Mouse (Mus musculus) layer of hippocampus, adult 2 months (tissue): ENCODE results near the gene Sdr42e1. TPM values are rescaled to one million over a fixed set of nuclear protein-coding genes. Genes with fewer than 3 reads are reported as not detected.
A peak's percentile ranks its signal among the peaks of the same experiment; 100 is the strongest.

Experiments used
- DNase-seq, 2 experiments: peaks; one replicate each; pipeline ENCODE4 v3.0.0; 2022; ENCODE audit warnings: low spot score in 2 of 2
- H3K27ac ChIP-seq: fragments of 200-600 bp; 2 replicates; pipeline ENCODE4 v1.8.1; 2022
- H3K4me3 ChIP-seq: fragments of 200-600 bp; 2 replicates; pipeline ENCODE4 v1.8.1; 2022; ENCODE audit warnings: mild to moderate bottlenecking
- CTCF ChIP-seq: fragments of 200-600 bp; conservative IDR thresholded peaks from 2 replicates; pipeline ENCODE4 v1.8.1; 2022; ENCODE audit warnings: antibody characterized with exemption, mild to moderate bottlenecking, moderate library complexity
- total RNA-seq, 2 experiments: library from RNA; stranded (reverse); gene quantifications; 2 replicates each; pipeline ENCODE4 v1.2.3; 2021

Sdr42e1 gene
- total RNA-seq, 2 experiments from 2014 or later, result 5.4 to 5.7 TPM

DNA sequence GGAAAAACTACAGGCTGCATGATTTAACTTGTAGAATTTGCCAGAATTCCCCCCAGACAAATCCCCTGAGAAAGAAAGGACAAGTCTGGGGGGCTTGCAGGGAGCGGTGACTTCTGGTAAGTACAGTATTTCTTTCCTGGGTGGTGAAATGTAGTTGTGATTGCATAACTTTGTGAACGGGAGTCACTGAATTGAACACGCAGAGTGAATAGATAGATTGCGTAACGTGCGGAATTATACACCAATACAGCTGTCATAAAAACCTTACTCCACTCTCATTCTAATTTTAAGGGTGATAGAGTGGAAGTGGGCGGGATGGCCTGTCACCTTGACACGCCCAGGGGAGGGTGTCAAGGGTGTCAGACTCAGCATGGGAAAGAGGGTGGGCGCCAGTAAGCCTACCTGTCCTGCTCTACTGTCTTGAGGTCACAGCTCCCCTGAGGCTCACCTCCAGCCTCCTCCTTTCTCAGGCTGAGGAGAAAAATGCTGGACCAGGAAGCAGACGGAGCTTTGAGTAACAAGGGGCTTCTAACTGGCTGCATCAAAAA lies 10.5 kb upstream of the Sdr42e1 start:
- TF ChIP-seq CTCF, result no peak
- DNase-seq, result no peak
- Histone ChIP-seq H3K4me3 (no peak overlapping the region), H3K27ac (no peak overlapping the region)

DNA sequence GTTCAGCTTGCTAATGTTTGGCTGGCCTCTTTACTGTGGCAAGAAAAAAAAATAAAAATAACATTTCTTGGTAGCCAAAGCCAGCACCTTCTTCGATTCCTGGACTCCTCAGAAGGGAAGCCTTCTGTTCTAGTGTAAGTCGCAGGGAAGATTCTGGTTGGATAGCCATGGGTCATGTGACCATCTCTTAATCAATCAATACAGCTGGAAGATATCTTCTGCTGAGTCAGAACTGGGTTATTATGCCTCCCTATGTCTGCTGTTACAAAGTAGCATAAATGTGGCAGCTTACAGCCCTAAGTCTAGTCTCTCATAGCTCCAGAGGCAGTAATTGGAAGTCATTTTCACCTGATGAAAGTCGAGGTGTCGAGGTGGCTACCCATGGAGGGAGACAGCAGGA lies 5.2 kb upstream of the Sdr42e1 start:
- Histone ChIP-seq H3K4me3 (no peak overlapping the region), H3K27ac (no peak overlapping the region)
- no peak for DNase-seq
- TF ChIP-seq CTCF, result no peak

DNA sequence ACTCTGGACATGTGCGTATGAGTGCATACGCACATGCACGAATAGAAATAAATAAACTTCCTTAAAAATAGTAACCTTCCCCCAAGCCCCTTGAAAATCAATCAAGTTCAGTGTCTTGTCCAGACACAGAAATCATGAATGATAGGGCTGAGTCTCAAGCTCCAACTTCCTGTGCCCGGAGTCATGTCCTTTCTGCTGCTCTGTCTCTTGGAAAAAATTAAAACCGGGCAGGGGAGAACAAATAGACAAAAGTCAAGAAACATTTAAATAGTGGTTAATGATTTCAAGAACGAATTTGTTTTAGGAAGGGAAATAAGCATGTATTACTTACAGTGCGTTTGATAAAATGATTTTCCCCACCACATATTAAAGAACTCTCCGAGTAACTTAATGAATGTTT lies 3.5 kb upstream of the Sdr42e1 start:
- no peak for TF ChIP-seq CTCF
- Histone ChIP-seq H3K4me3 (no peak overlapping the region), H3K27ac (no peak overlapping the region)
- DNase-seq, result no peak

DNA sequence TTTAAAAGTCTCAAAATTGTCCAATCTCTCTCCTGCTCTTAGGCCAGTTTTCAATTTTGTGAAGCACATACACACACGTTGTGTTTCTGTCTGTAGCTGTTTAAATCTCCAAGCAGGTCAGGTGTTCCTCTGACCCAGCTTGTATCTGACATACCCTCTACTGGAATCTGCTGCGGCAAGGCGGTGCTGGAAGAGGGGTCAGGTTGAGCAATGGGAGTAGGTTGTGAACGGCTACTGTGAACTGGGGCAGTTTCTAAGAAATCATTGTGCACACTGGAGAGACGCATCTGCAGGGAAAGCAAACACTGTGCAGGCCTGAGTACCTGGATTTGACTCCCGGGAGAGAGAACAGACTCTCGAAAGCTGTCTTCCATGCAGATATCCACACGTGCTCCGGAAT lies 3.0 kb upstream of the Sdr42e1 start:
- Histone ChIP-seq H3K4me3 (no peak overlapping the region), H3K27ac (no peak overlapping the region)
- DNase-seq, result no peak
- TF ChIP-seq CTCF, result no peak

DNA sequence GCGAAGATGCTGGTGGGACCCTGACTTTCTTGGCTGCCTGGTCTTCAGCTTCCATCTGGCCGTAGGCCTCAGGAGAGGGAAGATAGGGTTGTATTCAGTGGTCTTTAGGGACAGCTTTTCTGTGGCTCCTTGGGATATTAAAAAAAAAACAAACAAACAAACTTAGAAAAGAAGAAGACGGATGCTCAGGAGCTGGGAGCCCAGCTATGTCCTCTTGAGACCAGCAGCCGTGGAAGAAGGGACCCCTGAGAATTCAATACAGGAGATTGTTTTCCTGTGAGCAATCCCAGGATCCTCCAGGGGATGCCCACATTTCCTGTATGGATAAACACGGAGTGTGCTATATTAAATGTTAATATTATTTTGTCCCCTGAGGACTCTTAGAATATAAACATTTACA lies 1.7 kb upstream of the Sdr42e1 start:
- Histone ChIP-seq H3K27ac (no peak overlapping the region), H3K4me3 (no peak overlapping the region)
- no peak for DNase-seq
- no peak for TF ChIP-seq CTCF

DNA sequence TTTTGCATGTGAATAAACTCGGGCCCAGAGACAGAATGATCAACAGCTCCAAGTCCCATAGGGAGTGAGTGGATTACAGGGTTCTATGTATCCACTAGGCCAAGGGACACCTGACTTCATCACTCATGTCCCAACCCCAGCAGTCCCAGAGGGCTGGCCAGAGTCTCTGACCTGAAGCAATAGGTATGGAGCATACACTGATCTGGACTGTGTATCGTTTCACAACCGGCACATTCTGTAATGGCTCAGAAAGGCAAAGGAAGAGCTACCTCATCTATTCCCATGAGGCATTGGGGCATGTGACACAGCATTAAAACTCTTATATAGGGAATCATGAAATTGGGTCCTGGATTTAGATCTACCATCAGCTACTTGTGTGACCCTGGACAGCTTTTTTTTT lies 931 bp downstream of the Sdr42e1 start:
- Histone ChIP-seq H3K27ac (no peak overlapping the region), H3K4me3 (no peak overlapping the region)
- no peak for TF ChIP-seq CTCF
- no peak for DNase-seq

DNA sequence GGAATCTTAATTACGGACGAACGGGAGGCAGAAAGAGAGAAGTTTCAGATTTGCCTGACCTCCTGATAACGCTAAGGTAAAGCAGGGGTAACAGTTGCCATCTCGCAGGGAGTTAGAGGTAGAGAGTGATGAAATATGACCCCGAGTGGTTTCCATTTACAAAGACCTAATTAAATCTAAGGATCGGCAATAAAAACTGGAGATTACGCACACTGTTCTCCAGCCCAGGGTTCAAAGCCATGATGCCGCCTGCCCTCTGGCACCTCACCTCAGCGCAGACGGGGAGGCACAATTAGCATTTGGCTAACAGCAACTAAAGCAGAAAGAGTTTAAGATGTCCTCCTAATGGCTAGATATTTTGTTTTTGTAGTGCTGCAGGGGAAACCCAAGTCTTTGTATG lies 3.0 kb downstream of the Sdr42e1 start:
- Histone ChIP-seq H3K4me3 (no peak overlapping the region), H3K27ac (no peak overlapping the region)
- DNase-seq, result no peak
- TF ChIP-seq CTCF, result no peak

DNA sequence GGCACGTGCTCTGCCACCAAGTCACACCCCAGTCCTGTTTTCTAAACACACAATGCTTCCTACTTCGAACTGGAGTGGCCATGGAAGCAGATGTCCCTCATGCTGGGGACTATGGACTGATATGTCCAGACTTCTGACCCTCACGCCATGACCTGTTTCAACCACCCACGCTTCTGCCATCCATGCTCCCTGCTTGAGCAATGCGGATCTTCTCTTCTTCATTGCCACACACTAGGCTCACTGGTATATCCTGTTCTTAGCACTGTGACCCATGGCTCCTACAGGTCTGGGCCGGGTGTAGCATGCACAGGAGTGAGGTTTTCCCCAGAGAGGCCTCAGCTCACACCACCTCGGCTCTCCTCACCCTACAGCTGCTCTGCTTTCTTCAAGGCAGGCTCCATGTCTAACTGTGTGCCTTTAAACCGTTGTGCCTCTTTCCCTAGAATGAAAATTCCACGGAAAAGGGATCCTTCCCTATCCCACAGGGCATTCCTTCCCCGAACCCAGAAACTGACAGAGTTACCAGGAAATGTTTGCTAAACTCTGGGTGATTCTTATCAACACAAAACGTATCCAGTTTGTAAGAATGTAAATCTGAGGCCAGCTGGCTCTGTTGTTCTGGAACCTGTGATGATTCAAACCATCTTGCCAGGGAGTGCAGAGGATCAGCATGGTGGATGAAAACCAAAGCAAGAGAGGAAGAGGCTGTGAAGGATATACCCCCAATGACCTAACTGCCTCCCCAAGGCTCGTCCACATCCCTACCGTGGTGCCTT lies 6.0 kb downstream of the Sdr42e1 start:
- DNase-seq, result no peak
- Histone ChIP-seq H3K27ac (no peak overlapping the region), H3K4me3 (no peak overlapping the region)
- TF ChIP-seq CTCF, result no peak

DNA sequence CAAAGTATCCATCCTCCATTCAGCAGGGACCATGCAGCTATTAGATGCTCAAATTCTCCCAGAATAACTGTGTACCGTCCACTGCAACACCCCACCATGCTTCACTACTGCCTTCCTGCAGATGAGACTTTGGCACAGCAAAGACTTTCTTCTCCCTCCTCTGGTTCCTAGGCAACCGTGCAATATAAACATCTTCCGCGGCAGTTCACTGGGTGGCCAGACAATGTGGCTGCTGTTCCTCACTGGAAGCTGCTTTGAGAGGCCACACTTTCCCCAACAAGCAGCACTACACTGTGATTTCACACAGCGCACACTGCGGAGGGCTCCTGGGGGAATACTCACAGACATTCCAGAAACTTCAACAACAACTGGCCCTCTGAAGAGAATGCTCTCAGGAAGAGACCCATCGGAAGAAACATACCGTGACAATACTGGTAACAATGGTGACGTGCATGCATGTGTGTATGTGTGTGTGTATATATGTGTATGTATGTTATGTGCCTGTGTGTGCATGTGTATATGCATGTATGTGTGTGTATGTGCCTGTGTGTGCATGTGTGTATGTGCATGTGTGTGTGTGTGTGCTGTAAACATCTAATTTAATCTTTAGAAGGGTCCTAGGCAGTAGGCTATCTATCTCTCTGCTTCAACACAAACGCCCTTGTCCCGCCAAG lies 13.0 kb downstream of the Sdr42e1 start:
- no peak overlapping the region for H3K4me3 ChIP-seq
- DNase-seq, result peak; percentile 13 to 50
- no peak overlapping the region for H3K27ac ChIP-seq
- TF ChIP-seq CTCF, result 0 out of 2 replicates have a peak, but pooled peaks have one; percentile 4

DNA sequence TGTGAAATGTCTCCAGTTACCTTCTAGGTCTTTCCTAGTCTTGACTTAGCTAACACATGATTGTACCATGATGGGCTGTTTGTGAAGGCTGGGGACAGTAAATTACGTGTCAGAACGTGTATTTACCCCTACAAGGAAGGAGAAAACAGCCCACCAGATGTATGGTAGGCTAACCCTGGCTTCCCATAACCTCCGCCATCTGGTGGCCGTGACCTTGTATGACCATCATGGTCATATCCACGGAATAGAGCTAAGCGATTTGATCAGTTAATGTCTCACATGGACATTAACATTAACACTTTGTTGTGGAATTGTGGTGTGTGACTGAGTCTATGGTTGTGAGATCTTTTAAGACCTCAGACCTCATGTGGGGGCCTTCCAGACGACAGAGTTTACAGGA lies 14.5 kb downstream of the Sdr42e1 start:
- no peak for DNase-seq
- Histone ChIP-seq H3K4me3 (no peak overlapping the region), H3K27ac (no peak overlapping the region)
- TF ChIP-seq CTCF, result peak; percentile 37

DNA sequence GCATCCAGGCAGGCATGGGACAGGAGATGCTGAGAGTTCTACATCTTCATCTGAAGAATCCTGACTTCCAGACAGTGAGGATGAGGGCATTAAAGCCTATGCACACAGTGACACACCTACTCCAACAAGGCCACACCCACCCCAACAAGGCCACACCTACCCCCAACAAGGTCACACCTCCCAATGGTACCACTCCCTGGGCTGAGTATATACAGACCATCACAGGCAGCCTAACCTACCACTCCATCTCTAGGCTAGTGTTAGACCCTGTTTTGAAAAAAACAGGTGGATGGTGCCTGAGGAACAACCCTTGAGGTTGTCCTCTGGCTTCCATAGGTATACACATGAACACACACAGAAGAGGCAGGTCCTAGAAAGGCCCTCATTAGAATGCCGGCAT lies 21.2 kb downstream of the Sdr42e1 start:
- H3K27ac ChIP-seq, result no peak overlapping the region
- no peak for TF ChIP-seq CTCF
- H3K4me3 ChIP-seq, result no peak overlapping the region
- no peak for DNase-seq

DNA sequence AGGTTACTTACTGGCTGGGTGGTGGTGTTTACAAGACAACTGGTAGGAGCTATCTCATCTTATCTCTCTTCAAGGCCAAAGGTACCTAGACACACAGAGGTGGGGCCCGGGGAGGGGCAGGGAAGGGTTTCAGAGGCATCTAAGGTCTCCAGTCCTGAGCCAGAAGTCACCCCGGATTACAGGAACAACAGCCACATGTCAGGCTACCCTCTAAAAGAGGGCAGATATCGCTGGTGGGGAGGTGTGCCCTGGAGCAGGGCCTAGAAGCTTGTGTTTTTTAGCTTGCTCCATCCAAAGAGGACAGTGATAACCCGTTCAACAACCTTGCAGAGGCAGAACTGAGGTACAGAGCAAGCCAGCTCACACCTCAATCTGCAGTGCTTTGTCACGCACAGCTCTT lies 27.0 kb downstream of the Sdr42e1 start:
- TF ChIP-seq CTCF, result no peak
- Histone ChIP-seq H3K27ac (no peak overlapping the region), H3K4me3 (no peak overlapping the region)
- no peak for DNase-seq

DNA sequence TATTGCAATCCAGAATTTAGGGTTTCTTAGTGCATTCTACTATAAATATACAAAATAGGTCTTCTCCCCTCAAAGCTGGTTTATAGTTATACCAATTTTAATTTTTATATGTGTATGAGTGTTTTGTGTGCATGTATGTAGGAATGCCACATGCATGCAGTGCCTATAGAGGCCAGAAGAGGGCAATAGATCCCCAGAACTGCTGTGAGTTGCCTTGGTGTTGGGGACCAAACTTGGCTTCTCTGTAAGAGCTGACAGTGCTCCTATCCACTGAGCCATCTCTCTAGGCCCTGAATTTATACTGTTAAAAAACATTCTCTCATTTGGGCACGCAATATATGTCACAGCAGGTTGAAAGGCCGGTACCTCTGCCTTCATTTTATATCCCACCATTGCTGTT lies 27.5 kb downstream of the Sdr42e1 start:
- peak; percentile 92 for TF ChIP-seq CTCF
- DNase-seq, result peak; percentile 46 to 70
- Histone ChIP-seq H3K4me3 (no peak overlapping the region), H3K27ac (no peak overlapping the region)

DNA sequence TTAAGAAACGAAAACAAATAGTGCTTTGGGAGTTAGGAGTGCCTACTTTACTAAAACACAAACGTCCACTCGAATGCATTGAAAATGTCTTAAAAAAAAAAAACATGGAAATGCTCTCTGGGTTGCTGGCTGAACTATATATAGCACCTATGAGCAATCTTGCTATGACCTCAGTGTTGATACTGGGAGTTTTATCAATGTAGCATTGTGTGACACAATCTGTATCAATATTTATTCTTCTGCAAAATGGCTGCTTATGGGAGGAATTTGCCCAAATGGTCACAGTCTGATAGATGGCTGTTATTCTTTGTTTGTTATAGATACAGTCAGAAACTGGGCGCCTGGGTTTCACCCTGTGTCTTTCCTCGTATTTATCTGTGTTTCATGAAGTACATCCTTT lies 28.0 kb downstream of the Sdr42e1 start:
- TF ChIP-seq CTCF, result no peak

More for the DNA sequence above, 28.0 kb downstream of the Sdr42e1 start:
- no peak overlapping the region for H3K27ac ChIP-seq
- no peak overlapping the region for H3K4me3 ChIP-seq
- DNase-seq, result no peak
